Mouse (Mus musculus): ENCODE data around the gene Ets2. TPM values are rescaled to one million over a fixed set of nuclear protein-coding genes. Genes with fewer than 3 reads are reported as not detected.
A peak's percentile ranks its signal among the peaks of the same experiment; 100 is the strongest.

The Ets2 gene
- polyA plus RNA-seq (2015; fragmentation: Nextera tagmentation; extraction: Ambion mirVana) = 62.1 and 63.1 TPM in 2 replicates

DNA sequence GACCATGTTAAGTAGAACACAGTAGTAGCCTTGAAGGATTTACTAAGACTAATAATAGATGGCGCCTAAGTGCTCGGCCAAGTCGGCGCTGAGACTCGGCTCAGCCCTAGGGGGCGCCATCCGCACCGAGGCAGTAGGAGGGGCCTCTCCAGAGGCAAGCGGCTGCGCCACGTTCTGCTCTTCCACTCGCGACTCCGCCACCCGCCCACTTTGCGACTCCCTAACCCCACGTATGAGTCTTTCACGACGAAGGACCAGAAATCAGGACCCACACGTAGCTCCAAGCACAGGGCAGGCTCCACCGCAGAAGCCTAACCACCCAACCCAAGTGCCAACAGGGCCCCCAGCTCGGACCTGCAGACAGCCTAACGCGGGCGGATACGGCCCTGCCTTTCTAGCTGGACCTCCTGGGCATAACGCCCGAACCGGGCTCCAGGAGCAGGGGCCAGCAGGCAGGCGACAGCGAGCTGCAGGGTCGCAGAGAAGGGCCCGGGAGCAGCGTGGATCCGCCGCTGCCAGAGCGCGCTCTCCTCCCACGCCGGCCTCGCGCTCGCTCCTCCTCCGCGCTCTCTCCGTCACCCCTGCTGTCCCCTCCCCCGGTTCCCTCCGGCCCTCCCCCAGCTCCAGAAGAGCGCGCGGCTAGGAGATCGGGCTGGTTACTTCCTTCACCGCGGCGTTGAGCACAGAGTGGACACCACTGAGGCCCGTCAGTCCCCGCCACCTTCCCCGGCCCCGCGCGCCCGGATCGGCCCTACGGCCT is at the start of gene Ets2:
TSS of gene Ets2 (plus strand) at position 274 of the 760 bp plus-strand sequence.
- H3K9ac ChIP-seq = peak within 1 kb of the TSS; percentile 97
- ATAC-seq (replicated peaks; ENCODE audit: low FRiP score) = peak; percentile 93
- peaks cover 50% of the 10 kb centered on the region for H3K4me1 ChIP-seq
- H3K27me3 ChIP-seq = no peaks in the 10 kb centered on the region
- under 1% methylated on average over 58 of the region's 64 CpGs for WGBS
- H3K27ac ChIP-seq = peak within 1 kb of the TSS; percentile 96
- H3K4me3 ChIP-seq (replicated peaks) = peak within 1 kb of the TSS; percentile 76
- H3K4me2 ChIP-seq = peak within 1 kb of the TSS; percentile 82
- H3K9me3 ChIP-seq (replicated peaks) = no peaks in the 10 kb centered on the region
- H3K36me3 ChIP-seq = peaks cover 16% of the 10 kb centered on the region

DNA sequence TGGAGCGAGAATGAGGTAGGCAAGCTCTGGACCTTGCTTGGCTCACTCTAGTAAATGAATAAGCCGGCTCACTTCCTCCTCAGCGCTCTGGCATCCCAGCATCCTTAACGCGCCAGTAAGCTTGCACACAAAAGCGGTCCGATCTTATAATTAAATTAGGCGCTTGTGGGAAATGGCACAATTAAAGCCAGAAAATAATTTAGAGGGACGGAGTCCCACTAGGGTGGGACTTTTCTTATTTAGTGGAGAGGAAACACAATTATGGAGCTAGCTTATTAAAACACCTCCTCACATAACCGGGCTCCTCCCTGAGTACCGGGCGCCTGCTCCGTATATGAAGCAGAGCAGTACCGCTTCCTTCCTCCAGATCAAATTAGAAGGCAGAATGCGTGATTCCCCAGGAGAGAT is 47.7 kb upstream of the Ets2 start:
- WGBS = 69% methylated on average over 15 of the region's 15 CpGs
- Histone ChIP-seq H3K4me1 (no peaks in the 10 kb centered on the region), H3K4me3 (replicated peaks) (no peak overlapping the region), H3K27ac (no peak overlapping the region), H3K9me3 (replicated peaks) (0 out of 2 replicates have a peak, but pooled peaks cover 5% of the 10 kb centered on the region), H3K9ac (no peak overlapping the region), H3K27me3 (no peaks in the 10 kb centered on the region), H3K4me2 (no peak overlapping the region), H3K36me3 (no peaks in the 10 kb centered on the region)
- no peak for ATAC-seq (replicated peaks; ENCODE audit: low FRiP score)

GRCm38 (mm10) chr16:95656535-95656934 is 45.3 kb upstream of the Ets2 start:
- H3K9ac ChIP-seq = no peak overlapping the region
- no peak overlapping the region for H3K4me2 ChIP-seq
- H3K4me3 ChIP-seq (replicated peaks) = no peak overlapping the region
- no peaks in the 10 kb centered on the region for H3K27me3 ChIP-seq
- peaks cover 7% of the 10 kb centered on the region for H3K4me1 ChIP-seq
- H3K27ac ChIP-seq = no peak overlapping the region
- 92% methylated on average over 4 of the region's 4 CpGs for WGBS
- 0 out of 2 replicates have a peak, but pooled peaks cover 5% of the 10 kb centered on the region for H3K9me3 ChIP-seq (replicated peaks)
- no peak for ATAC-seq (replicated peaks; ENCODE audit: low FRiP score)
- H3K36me3 ChIP-seq = no peaks in the 10 kb centered on the region

GRCm38 (mm10) chr16:95657187-95657586 is 44.7 kb upstream of the Ets2 start:
- Histone ChIP-seq H3K4me1 (peaks cover 10% of the 10 kb centered on the region), H3K9ac (no peak overlapping the region), H3K27me3 (no peaks in the 10 kb centered on the region), H3K27ac (no peak overlapping the region), H3K9me3 (replicated peaks) (0 out of 2 replicates have a peak, but pooled peaks cover 5% of the 10 kb centered on the region), H3K4me2 (no peak overlapping the region), H3K36me3 (no peaks in the 10 kb centered on the region), H3K4me3 (replicated peaks) (no peak overlapping the region)
- no peak for ATAC-seq (replicated peaks; ENCODE audit: low FRiP score)
- WGBS = 92% methylated on average over 5 of the region's 5 CpGs

- WGBS = 94% methylated on average over 5 of the region's 5 CpGs
- no peak overlapping the region for H3K4me2 ChIP-seq
- 0 out of 2 replicates have a peak, but pooled peaks cover 5% of the 10 kb centered on the region for H3K9me3 ChIP-seq (replicated peaks)
- peaks cover 10% of the 10 kb centered on the region for H3K4me1 ChIP-seq
- ATAC-seq (replicated peaks; ENCODE audit: low FRiP score) = no peak
- H3K4me3 ChIP-seq (replicated peaks) = no peak overlapping the region
- no peaks in the 10 kb centered on the region for H3K27me3 ChIP-seq
- no peak overlapping the region for H3K9ac ChIP-seq
- no peak overlapping the region for H3K27ac ChIP-seq
- H3K36me3 ChIP-seq = no peaks in the 10 kb centered on the region
These were observed 44.1 kb upstream of the Ets2 start for GRCm38 (mm10) chr16:95657756-95658155.

GRCm38 (mm10) chr16:95658836-95659430 is 42.9 kb upstream of the Ets2 start:
- Histone ChIP-seq H3K9ac (no peak overlapping the region), H3K9me3 (replicated peaks) (0 out of 2 replicates have a peak, but pooled peaks cover 5% of the 10 kb centered on the region), H3K36me3 (no peaks in the 10 kb centered on the region), H3K27ac (no peak overlapping the region), H3K27me3 (no peaks in the 10 kb centered on the region), H3K4me2 (no peak overlapping the region), H3K4me3 (replicated peaks) (no peak overlapping the region), H3K4me1 (peaks cover 10% of the 10 kb centered on the region)
- 58% methylated on average over 5 of the region's 5 CpGs for WGBS
- ATAC-seq (replicated peaks; ENCODE audit: low FRiP score) = no peak; the same call in 1 of the 2 replicates

DNA sequence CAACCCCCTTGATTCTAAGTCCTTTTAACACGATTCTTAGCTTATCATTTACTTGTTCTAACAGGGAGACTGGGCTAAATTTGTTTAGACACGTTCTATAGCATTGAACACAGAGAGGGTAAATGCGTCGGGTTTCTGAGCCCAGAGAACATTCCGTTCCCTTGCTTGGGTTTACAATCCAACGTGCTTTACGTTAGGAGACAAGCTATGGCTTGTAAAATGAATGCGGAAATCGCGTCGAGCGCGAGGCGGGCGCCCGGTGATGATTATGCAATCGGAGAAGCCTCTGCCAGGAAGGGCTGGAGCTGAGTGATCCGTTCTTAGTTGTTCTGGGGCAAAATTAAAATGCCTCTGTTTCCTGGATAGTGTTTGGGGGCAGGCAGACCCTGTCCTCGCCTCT is 42.4 kb upstream of the Ets2 start:
- Histone ChIP-seq H3K27ac (no peak overlapping the region), H3K27me3 (no peaks in the 10 kb centered on the region), H3K36me3 (no peaks in the 10 kb centered on the region), H3K4me3 (replicated peaks) (no peak overlapping the region), H3K4me1 (peaks cover 10% of the 10 kb centered on the region), H3K9ac (no peak overlapping the region), H3K9me3 (replicated peaks) (0 out of 2 replicates have a peak, but pooled peaks cover 5% of the 10 kb centered on the region), H3K4me2 (no peak overlapping the region)
- WGBS = 72% methylated on average over 19 of the region's 19 CpGs
- ATAC-seq (replicated peaks; ENCODE audit: low FRiP score) = no peak

GRCm38 (mm10) chr16:95660909-95661308 is 41.0 kb upstream of the Ets2 start:
- WGBS = 78% methylated on average over 5 of the region's 5 CpGs
- 0 out of 2 replicates have a peak, but pooled peaks cover 5% of the 10 kb centered on the region for H3K9me3 ChIP-seq (replicated peaks)
- no peak overlapping the region for H3K4me3 ChIP-seq (replicated peaks)
- no peaks in the 10 kb centered on the region for H3K36me3 ChIP-seq
- no peaks in the 10 kb centered on the region for H3K27me3 ChIP-seq
- no peak overlapping the region for H3K27ac ChIP-seq
- no peak overlapping the region for H3K4me2 ChIP-seq
- H3K9ac ChIP-seq = no peak overlapping the region
- no peak for ATAC-seq (replicated peaks; ENCODE audit: low FRiP score)
- H3K4me1 ChIP-seq = peaks cover 21% of the 10 kb centered on the region

DNA sequence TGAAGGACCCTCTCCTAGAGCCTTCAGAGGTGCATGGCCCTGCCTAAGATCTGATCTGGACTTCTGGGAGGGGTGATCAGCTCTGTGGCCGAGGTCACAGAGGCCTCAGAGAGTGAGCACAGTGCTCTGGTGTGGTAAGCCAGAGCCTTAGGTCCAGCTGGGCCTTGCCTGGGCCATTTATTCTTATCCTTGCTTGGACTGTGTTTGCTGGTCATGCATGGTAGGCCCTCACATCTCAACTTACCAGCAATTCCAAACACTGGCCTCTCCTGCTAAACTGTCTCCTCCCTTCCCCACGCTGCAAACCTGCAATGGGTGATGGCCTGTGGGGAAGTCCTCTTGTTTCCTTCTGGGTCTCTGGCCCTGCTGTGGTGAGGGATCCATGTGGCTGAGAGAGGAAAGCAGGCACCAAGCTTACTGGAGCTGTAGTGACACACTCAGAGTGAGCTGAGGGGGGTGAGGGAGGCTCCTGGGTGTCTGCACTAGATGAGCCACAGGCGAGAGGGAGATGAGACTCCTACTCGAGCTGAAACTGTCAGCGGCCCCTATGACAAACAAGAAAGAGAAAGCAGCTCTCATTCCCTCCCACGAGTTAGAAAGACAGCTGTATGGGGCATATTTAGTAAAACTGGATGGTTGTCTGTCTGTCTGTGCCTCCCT is 36.3 kb upstream of the Ets2 start:
- Histone ChIP-seq H3K36me3 (no peaks in the 10 kb centered on the region), H3K27me3 (no peaks in the 10 kb centered on the region), H3K27ac (0 out of 2 replicates have a peak overlapping the region, but pooled peaks have one; percentile 42), H3K9ac (no peak overlapping the region), H3K9me3 (replicated peaks) (no peaks in the 10 kb centered on the region), H3K4me2 (no peak overlapping the region), H3K4me3 (replicated peaks) (no peak overlapping the region), H3K4me1 (peaks cover 34% of the 10 kb centered on the region)
- WGBS = 50% methylated on average over 6 of the region's 6 CpGs
- ATAC-seq (replicated peaks; ENCODE audit: low FRiP score) = peak; percentile 81

DNA sequence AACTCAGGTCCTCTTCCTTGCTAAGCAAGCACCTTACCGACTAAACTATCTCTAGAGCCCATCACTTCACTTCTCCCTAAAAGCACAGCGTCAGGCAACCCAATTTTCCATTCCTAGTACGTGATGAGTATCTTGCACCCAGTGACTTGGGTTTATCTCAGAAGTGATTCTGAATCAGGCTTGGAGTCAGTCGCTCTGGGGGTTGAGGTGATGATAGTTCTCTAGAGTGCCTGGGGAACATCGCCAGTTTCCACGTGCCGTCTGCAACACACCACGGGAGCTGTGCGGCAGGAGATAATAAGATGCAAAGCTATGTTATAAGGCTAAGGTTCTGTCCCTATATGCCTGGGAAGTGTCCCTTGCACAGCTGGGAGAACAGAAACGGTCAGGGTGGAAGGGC is 35.6 kb upstream of the Ets2 start:
- Histone ChIP-seq H3K4me1 (peaks cover 30% of the 10 kb centered on the region), H3K27ac (no peak overlapping the region), H3K4me3 (replicated peaks) (no peak overlapping the region), H3K9ac (no peak overlapping the region), H3K9me3 (replicated peaks) (no peaks in the 10 kb centered on the region), H3K36me3 (no peaks in the 10 kb centered on the region), H3K27me3 (no peaks in the 10 kb centered on the region), H3K4me2 (no peak overlapping the region)
- WGBS = 92% methylated on average over 10 of the region's 10 CpGs
- ATAC-seq (replicated peaks; ENCODE audit: low FRiP score) = no peak

DNA sequence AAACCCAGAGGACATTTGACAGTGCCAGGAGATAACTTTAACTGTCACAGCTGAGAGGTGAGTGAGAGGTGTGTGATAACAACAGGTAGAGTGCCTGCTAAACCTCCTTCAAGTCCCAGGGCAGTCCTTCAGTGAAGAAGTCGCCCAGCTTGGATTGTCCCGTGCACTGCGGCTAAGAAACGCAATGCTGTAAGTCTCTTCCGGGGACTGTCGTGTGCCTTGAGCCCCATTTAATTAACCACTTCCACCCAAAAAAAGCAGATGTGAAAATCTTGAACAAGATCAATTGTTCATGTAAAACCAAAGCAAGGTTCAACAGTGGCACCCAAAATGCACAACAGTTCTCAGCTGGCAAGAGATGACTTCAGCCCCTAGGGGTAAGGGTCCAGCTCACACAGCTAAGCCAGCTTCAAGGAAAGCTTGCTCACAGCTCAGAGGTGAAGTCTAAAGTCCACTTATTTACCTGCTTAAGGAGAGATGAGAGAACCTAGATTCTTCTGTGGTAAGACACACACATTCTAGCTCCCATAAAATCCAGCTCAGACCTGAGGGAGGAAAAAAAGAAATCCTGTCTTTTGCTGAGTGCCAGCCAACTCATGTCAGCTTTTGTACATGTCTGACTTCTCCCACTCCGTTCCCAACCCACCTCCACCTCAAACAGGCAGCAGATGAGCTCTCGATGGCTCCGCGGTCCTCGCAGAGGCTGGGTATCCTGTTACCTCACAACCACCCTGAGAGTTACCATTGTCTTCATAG is 34.3 kb upstream of the Ets2 start:
- Histone ChIP-seq H3K36me3 (no peaks in the 10 kb centered on the region), H3K9me3 (replicated peaks) (no peaks in the 10 kb centered on the region), H3K4me3 (replicated peaks) (no peak overlapping the region), H3K9ac (0 out of 2 replicates have a peak overlapping the region, but pooled peaks have one; percentile 7), H3K27ac (0 out of 2 replicates have a peak overlapping the region, but pooled peaks have one; percentile 1), H3K4me1 (peaks cover 31% of the 10 kb centered on the region), H3K4me2 (no peak overlapping the region), H3K27me3 (no peaks in the 10 kb centered on the region)
- no peak for ATAC-seq (replicated peaks; ENCODE audit: low FRiP score)
- 65% methylated on average over 11 of the region's 11 CpGs for WGBS
